Mouse (Mus musculus): ENCODE results near the gene Fancc. TPM values are rescaled to one million over a fixed set of nuclear protein-coding genes. Genes with fewer than 3 reads are reported as not detected.

Gene Fancc
- polyA plus RNA-seq, 1 experiment, result 18.4 TPM

GRCm38 (mm10) chr13:63486791-63487706 lies 10.0 kb downstream of the Fancc start:
- TF ChIP-seq CTCF (IDR thresholded peaks at IDR 0.05; ENCODE audit: borderline replicate concordance, insufficient read depth, low read depth, low read length) (no peak), POLR2A (IDR thresholded peaks at IDR 0.05; ENCODE audit: borderline replicate concordance, insufficient read depth, low read length) (no peak)
- no peak overlapping the region for H3K27ac ChIP-seq (ENCODE audit: insufficient read depth, low read length)
- no peaks in the 10 kb centered on the region for H3K4me1 ChIP-seq (ENCODE audit: control insufficient read depth, insufficient read depth, low read length)
- no peak overlapping the region for H3K4me3 ChIP-seq (replicated peaks; ENCODE audit: insufficient read depth, low read depth, low read length)
- no peaks in the 10 kb centered on the region; the same call in 1 of the 2 replicates for H3K27me3 ChIP-seq (ENCODE audit: control insufficient read depth, insufficient read depth, low read length)
- no peak for DNase-seq
- 17% methylated on average over 18 of the region's 18 CpGs for WGBS

- TF ChIP-seq CTCF (IDR thresholded peaks at IDR 0.05; ENCODE audit: borderline replicate concordance, insufficient read depth, low read depth, low read length) (no peak), POLR2A (IDR thresholded peaks at IDR 0.05; ENCODE audit: borderline replicate concordance, insufficient read depth, low read length) (no peak)
- 43% methylated on average over 8 of the region's 8 CpGs for WGBS
Observed at GRCm38 (mm10) chr13:63475356-63475755, 21.7 kb downstream of the Fancc start.

GRCm38 (mm10) chr13:63452898-63453297 lies 44.2 kb downstream of the Fancc start:
- TF ChIP-seq POLR2A (IDR thresholded peaks at IDR 0.05; ENCODE audit: borderline replicate concordance, insufficient read depth, low read length) (no peak), CTCF (IDR thresholded peaks at IDR 0.05; ENCODE audit: borderline replicate concordance, insufficient read depth, low read depth, low read length) (no peak)
- Histone ChIP-seq H3K27me3 (ENCODE audit: control insufficient read depth, insufficient read depth, low read length) (no peaks in the 10 kb centered on the region), H3K4me3 (replicated peaks; ENCODE audit: insufficient read depth, low read depth, low read length) (no peak overlapping the region), H3K27ac (ENCODE audit: insufficient read depth, low read length) (no peak overlapping the region), H3K4me1 (ENCODE audit: control insufficient read depth, insufficient read depth, low read length) (no peaks in the 10 kb centered on the region)
- DNase-seq, result peak; percentile 43 to 58
- 34% methylated on average over 5 of the region's 5 CpGs for WGBS

More at GRCm38 (mm10) chr13:63475356-63475755, 21.7 kb downstream of the Fancc start:
- H3K4me3 ChIP-seq (replicated peaks; ENCODE audit: insufficient read depth, low read depth, low read length), result no peak overlapping the region
- DNase-seq, result no peak
- no peak overlapping the region for H3K27ac ChIP-seq (ENCODE audit: insufficient read depth, low read length)
- no peaks in the 10 kb centered on the region for H3K4me1 ChIP-seq (ENCODE audit: control insufficient read depth, insufficient read depth, low read length)
- H3K27me3 ChIP-seq (ENCODE audit: control insufficient read depth, insufficient read depth, low read length), result no peaks in the 10 kb centered on the region

- 78% methylated on average over 7 of the region's 7 CpGs for WGBS
- no peak overlapping the region for H3K4me3 ChIP-seq (replicated peaks; ENCODE audit: insufficient read depth, low read depth, low read length)
- TF ChIP-seq CTCF (IDR thresholded peaks at IDR 0.05; ENCODE audit: borderline replicate concordance, insufficient read depth, low read depth, low read length) (no peak), POLR2A (IDR thresholded peaks at IDR 0.05; ENCODE audit: borderline replicate concordance, insufficient read depth, low read length) (no peak)
- H3K27me3 ChIP-seq (ENCODE audit: control insufficient read depth, insufficient read depth, low read length), result no peaks in the 10 kb centered on the region
- DNase-seq, result no peak
- H3K4me1 ChIP-seq (ENCODE audit: control insufficient read depth, insufficient read depth, low read length), result no peaks in the 10 kb centered on the region
- no peak overlapping the region for H3K27ac ChIP-seq (ENCODE audit: insufficient read depth, low read length)
Observed at GRCm38 (mm10) chr13:63451140-63451539, 45.9 kb downstream of the Fancc start.

- Histone ChIP-seq H3K4me3 (replicated peaks; ENCODE audit: insufficient read depth, low read depth, low read length) (no peak overlapping the region), H3K4me1 (ENCODE audit: control insufficient read depth, insufficient read depth, low read length) (no peaks in the 10 kb centered on the region), H3K27ac (ENCODE audit: insufficient read depth, low read length) (no peak overlapping the region), H3K27me3 (ENCODE audit: control insufficient read depth, insufficient read depth, low read length) (no peaks in the 10 kb centered on the region)
- WGBS, result 88% methylated on average over 6 of the region's 6 CpGs
- no peak for DNase-seq
- TF ChIP-seq POLR2A (IDR thresholded peaks at IDR 0.05; ENCODE audit: borderline replicate concordance, insufficient read depth, low read length), result no peak
- TF ChIP-seq CTCF (IDR thresholded peaks at IDR 0.05; ENCODE audit: borderline replicate concordance, insufficient read depth, low read depth, low read length), result no peak
Observed at GRCm38 (mm10) chr13:63445419-63445818, 51.7 kb downstream of the Fancc start.

- DNase-seq, result peak; percentile 12 to 23
- Histone ChIP-seq H3K4me3 (replicated peaks; ENCODE audit: insufficient read depth, low read depth, low read length) (no peak overlapping the region), H3K27me3 (ENCODE audit: control insufficient read depth, insufficient read depth, low read length) (no peaks in the 10 kb centered on the region), H3K4me1 (ENCODE audit: control insufficient read depth, insufficient read depth, low read length) (0 out of 2 replicates have a peak, but pooled peaks cover 3% of the 10 kb centered on the region), H3K27ac (ENCODE audit: insufficient read depth, low read length) (no peak overlapping the region)
- 82% methylated on average over 3 of the region's 3 CpGs for WGBS
- TF ChIP-seq POLR2A (IDR thresholded peaks at IDR 0.05; ENCODE audit: borderline replicate concordance, insufficient read depth, low read length) (no peak), CTCF (IDR thresholded peaks at IDR 0.05; ENCODE audit: borderline replicate concordance, insufficient read depth, low read depth, low read length) (peak; percentile 24; the same call in 1 of the 2 replicates)
Observed at GRCm38 (mm10) chr13:63432759-63433158, 64.3 kb downstream of the Fancc start.

GRCm38 (mm10) chr13:63431857-63432191 lies 65.3 kb downstream of the Fancc start:
- Histone ChIP-seq H3K27ac (ENCODE audit: insufficient read depth, low read length) (peak overlapping the region; percentile 82), H3K27me3 (ENCODE audit: control insufficient read depth, insufficient read depth, low read length) (no peaks in the 10 kb centered on the region), H3K4me3 (replicated peaks; ENCODE audit: insufficient read depth, low read depth, low read length) (peak overlapping the region; percentile 78), H3K4me1 (ENCODE audit: control insufficient read depth, insufficient read depth, low read length) (0 out of 2 replicates have a peak, but pooled peaks cover 3% of the 10 kb centered on the region)
- TF ChIP-seq CTCF (IDR thresholded peaks at IDR 0.05; ENCODE audit: borderline replicate concordance, insufficient read depth, low read depth, low read length) (no peak), POLR2A (IDR thresholded peaks at IDR 0.05; ENCODE audit: borderline replicate concordance, insufficient read depth, low read length) (no peak)
- 6% methylated on average over 5 of the region's 5 CpGs for WGBS
- DNase-seq, result no peak
